In the genomic region with DNA sequence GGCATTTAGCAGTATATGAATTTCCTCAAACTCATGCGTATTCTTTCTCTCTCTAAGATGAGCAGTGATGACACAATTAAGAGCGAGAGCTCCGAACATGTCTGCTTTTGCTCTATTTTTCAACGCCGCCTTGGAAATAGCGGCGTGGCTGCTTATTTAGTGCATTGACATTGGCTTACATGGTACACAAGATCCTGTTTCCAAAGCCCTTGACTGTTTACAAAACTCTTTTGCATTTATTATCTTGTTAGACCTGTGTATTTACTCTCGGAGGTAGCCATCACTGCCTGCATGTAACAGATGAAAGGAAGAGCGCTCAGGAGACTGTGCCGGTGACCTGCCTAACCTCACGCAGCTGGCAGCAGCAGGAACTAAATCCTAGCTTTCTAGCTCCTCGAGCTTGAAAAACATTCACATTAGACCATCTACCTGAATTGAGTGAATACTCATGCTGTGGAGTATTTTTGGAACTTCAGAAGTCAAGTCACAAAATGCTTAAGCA, we compare ENCODE assay signal across 16 mouse cellular contexts.
A peak's percentile ranks its signal among the peaks of the same experiment; 100 is the strongest.
DNase-seq lines count a peak whose midpoint lies in the region; ATAC-seq and TF ChIP-seq lines count a peak whose summit lies in the region.
"Had no signal": no experiment of that assay in that cellular context is flagged by ENCODE, and none has a peak within 500 bp of the region (broad histone marks: within the 10 kb centered on the region; RNA-seq: fewer than 3 reads in every experiment).

No protein-coding gene starts in this region.

- H3K36me3 ChIP-seq in forebrain, embryonic 15.5 days = no peaks in the 10 kb centered on the region
- H3K36me3 ChIP-seq in midbrain, embryonic 11.5 days (ENCODE audit: control insufficient read depth, insufficient read depth, low read length) = no peaks in the 10 kb centered on the region
- H3K36me3 ChIP-seq: heart, embryonic 13.5 days; limb, embryonic 13.5 days; neural tube, embryonic 12.5 days had no signal

- WGBS in forebrain, embryonic 15.5 days = 57% methylated on average over 12 of the region's 12 CpGs
- WGBS in midbrain, embryonic 11.5 days = 56% methylated on average over 12 of the region's 12 CpGs

- H3K4me1 ChIP-seq in forebrain, embryonic 15.5 days = peaks cover 24% of the 10 kb centered on the region
- peaks cover 13% of the 10 kb centered on the region; the same call in 1 of the 2 replicates for H3K4me1 ChIP-seq in midbrain, embryonic 11.5 days (ENCODE audit: control insufficient read depth, insufficient read depth, low read length)

- TF ChIP-seq CTCF in layer of hippocampus, adult 2 months (conservative IDR thresholded peaks at IDR 0.05) = no peak

- DNase-seq in layer of hippocampus, adult 2 months (ENCODE audit: low spot score in 2 of 2) = no peak
- DNase-seq in layer of hippocampus, adult 18-20 months (ENCODE audit: low spot score in 2 of 2) = no peak
- DNase-seq in midbrain, embryonic 11.5 days (ENCODE audit: low spot score, missing footprints) = peak; percentile 91
- no peak for DNase-seq in spleen, postnatal 36 days (ENCODE audit: low spot score in 2 of 2)
- no peak for DNase-seq in right cerebral cortex, postnatal 10 days (ENCODE audit: low spot score in 2 of 2)
- DNase-seq: cerebellum, adult 2 months; gastrocnemius, postnatal 10 days; kidney, adult 9 months; spleen, adult 18-20 months; thymus, postnatal 4 days had no signal

- no peak overlapping the region for H3K4me2 ChIP-seq in forebrain, embryonic 15.5 days (replicated peaks)
- no peak overlapping the region; the same call in 1 of the 2 replicates for H3K4me2 ChIP-seq in midbrain, embryonic 11.5 days
- H3K4me2 ChIP-seq: heart, embryonic 13.5 days; limb, embryonic 13.5 days; neural tube, embryonic 12.5 days had no signal

- ATAC-seq in forebrain, embryonic 15.5 days (replicated peaks) = 0 out of 2 replicates have a peak, but pooled peaks have one; percentile 21
- peak; percentile 45 for ATAC-seq in midbrain, embryonic 11.5 days (ENCODE audit: low FRiP score)
- ATAC-seq in megakaryocyte-erythroid progenitor cell, adult 5-6 weeks (replicated peaks; ENCODE audit: low FRiP score, low TSS enrichment, poor library complexity, severe bottlenecking) = no peak

- H3K27me3 ChIP-seq in forebrain, embryonic 15.5 days = no peaks in the 10 kb centered on the region
- H3K27me3 ChIP-seq in midbrain, embryonic 11.5 days (ENCODE audit: control insufficient read depth, insufficient read depth, low read length) = no peaks in the 10 kb centered on the region
- H3K27me3 ChIP-seq: heart, embryonic 13.5 days; limb, embryonic 13.5 days; neural tube, embryonic 12.5 days had no signal

- peak overlapping the region; percentile 20; the same call in 1 of the 2 replicates for H3K4me3 ChIP-seq in layer of hippocampus, adult 2 months
- no peak overlapping the region for H3K4me3 ChIP-seq in forebrain, embryonic 15.5 days
- no peak overlapping the region for H3K4me3 ChIP-seq in midbrain, embryonic 11.5 days (ENCODE audit: low read depth, low read length)
- H3K4me3 ChIP-seq: heart, embryonic 13.5 days; limb, embryonic 13.5 days; neural tube, embryonic 12.5 days had no signal

- no peak overlapping the region for H3K9ac ChIP-seq in forebrain, embryonic 15.5 days (replicated peaks)
- no peak overlapping the region for H3K9ac ChIP-seq in midbrain, embryonic 11.5 days (ENCODE audit: low read length)
- H3K9ac ChIP-seq: heart, embryonic 13.5 days; limb, embryonic 13.5 days; liver, embryonic 14.5 days; neural tube, embryonic 12.5 days had no signal

- H3K27ac ChIP-seq in layer of hippocampus, adult 2 months = no peak overlapping the region
- H3K27ac ChIP-seq in forebrain, embryonic 15.5 days (replicated peaks) = no peak overlapping the region
- H3K27ac ChIP-seq in midbrain, embryonic 11.5 days (ENCODE audit: low read depth, low read length) = no peak overlapping the region
- H3K27ac ChIP-seq: heart, embryonic 13.5 days; limb, embryonic 13.5 days; liver, embryonic 14.5 days; neural tube, embryonic 12.5 days had no signal

- no peaks in the 10 kb centered on the region for H3K9me3 ChIP-seq in forebrain, embryonic 15.5 days
- H3K9me3 ChIP-seq in midbrain, embryonic 11.5 days (ENCODE audit: control insufficient read depth, low read length) = no peaks in the 10 kb centered on the region
- H3K9me3 ChIP-seq: heart, embryonic 13.5 days; limb, embryonic 13.5 days; neural tube, embryonic 12.5 days had no signal
